Mouse (Mus musculus) left cerebral cortex, adult 2 months (tissue): ENCODE measurements around the gene Flt3. TPM values are rescaled to one million over a fixed set of nuclear protein-coding genes. Genes with fewer than 3 reads are reported as not detected.

Source experiments
- DNase-seq, 2 experiments: peaks; one replicate each; pipeline ENCODE4 v3.0.0; 2021 to 2022; ENCODE audit warnings: low spot score in 2 of 2, mixed read lengths in 1 of 2; ENCODE audit errors: extremely low spot score in 1 of 2
- H3K27ac ChIP-seq: fragments of 200-600 bp; 2 replicates; pipeline ENCODE4 v1.8.1; 2022
- H3K4me3 ChIP-seq: fragments of 200-600 bp; 2 replicates; pipeline ENCODE4 v1.8.1; 2022
- CTCF ChIP-seq: fragments of 200-600 bp; IDR thresholded peaks from 2 replicates; pipeline ENCODE4 v1.8.1; 2022; ENCODE audit warnings: antibody characterized with exemption, mild to moderate bottlenecking, moderate library complexity
- intact Hi-C: fragments of 180-260 bp; cut with DNase I; formaldehyde crosslinking; loops from one replicate; pipeline ENCODE4 v1.15.1; 2025
- total RNA-seq, 2 experiments: library from RNA; stranded (reverse); gene quantifications; 2 replicates each; pipeline ENCODE4 v1.2.3; 2021

Flt3 gene
- total RNA-seq, 2 experiments from 2014 or later, result 7.2 to 8.0 TPM

- no peak for TF ChIP-seq CTCF
- no peak overlapping the region for H3K27ac ChIP-seq
Measured at GRCm38 (mm10) chr5:147432927-147433326, 32.6 kb upstream of the Flt3 start.

GRCm38 (mm10) chr5:147430936-147431839 lies 30.9 kb upstream of the Flt3 start:
- H3K27ac ChIP-seq, result peak overlapping the region; percentile 99
- peak; percentile 67 to 78 for DNase-seq
- H3K4me3 ChIP-seq, result peak overlapping the region; percentile 77
- intact Hi-C loops, result loop anchor here (5.0 kb wide), 2 partner anchors 106 to 431 kb away; partner anchors contain the start of gene Pomp
- TF ChIP-seq CTCF, result no peak

More at GRCm38 (mm10) chr5:147432927-147433326, 32.6 kb upstream of the Flt3 start:
- intact Hi-C loops, result loop anchor here (5.0 kb wide), 2 partner anchors 104 to 429 kb away; partner anchors contain the start of gene Pomp
- H3K4me3 ChIP-seq, result no peak overlapping the region
- DNase-seq, result no peak

GRCm38 (mm10) chr5:147430361-147430935 lies 30.2 kb upstream of the Flt3 start:
- no peak for TF ChIP-seq CTCF
- H3K4me3 ChIP-seq, result peak overlapping the region; percentile 77
- H3K27ac ChIP-seq, result peak overlapping the region; percentile 99
- intact Hi-C loops, result loop anchor here (5.0 kb wide), 2 partner anchors 107 to 432 kb away; partner anchors contain the start of gene Pomp
- peak; percentile 48 to 59 for DNase-seq

GRCm38 (mm10) chr5:147429535-147430305 lies 29.4 kb upstream of the Flt3 start, which contains the start of gene Pan3:
Gene Pan3 (plus strand): TSS chr5:147430161.
- TF ChIP-seq CTCF, result no peak
- intact Hi-C loops, result loop anchor here (5.0 kb wide), 2 partner anchors 108 to 433 kb away; partner anchors contain the start of gene Pomp
- peak within 1 kb of the TSS; percentile 77 for H3K4me3 ChIP-seq
- DNase-seq, result peak; percentile 94 to 98
- peak within 1 kb of the TSS; percentile 99 for H3K27ac ChIP-seq

GRCm38 (mm10) chr5:147426048-147426805 lies 25.9 kb upstream of the Flt3 start:
- TF ChIP-seq CTCF, result no peak
- DNase-seq, result no peak
- intact Hi-C loops, result no loop called here

GRCm38 (mm10) chr5:147423612-147424011 lies 23.3 kb upstream of the Flt3 start:
- peak; percentile 24; the same call in 1 of the 2 replicates for TF ChIP-seq CTCF
- no peak overlapping the region for H3K27ac ChIP-seq
- intact Hi-C loops, result no loop called here
- no peak overlapping the region for H3K4me3 ChIP-seq
- DNase-seq, result no peak

More at GRCm38 (mm10) chr5:147426048-147426805, 25.9 kb upstream of the Flt3 start:
- no peak overlapping the region for H3K4me3 ChIP-seq
- no peak overlapping the region for H3K27ac ChIP-seq

- H3K27ac ChIP-seq, result no peak overlapping the region
- H3K4me3 ChIP-seq, result no peak overlapping the region
- intact Hi-C loops, result no loop called here
- peak; percentile 25 for TF ChIP-seq CTCF
- no peak for DNase-seq
Measured at GRCm38 (mm10) chr5:147418394-147419121, 18.3 kb upstream of the Flt3 start.

- no peak for TF ChIP-seq CTCF
- DNase-seq, result no peak
- Histone ChIP-seq H3K27ac (no peak overlapping the region), H3K4me3 (no peak overlapping the region)
- intact Hi-C loops, result no loop called here
Measured at GRCm38 (mm10) chr5:147417986-147418385, 17.7 kb upstream of the Flt3 start.

GRCm38 (mm10) chr5:147410585-147410984 lies 10.3 kb upstream of the Flt3 start:
- intact Hi-C loops, result no loop called here
- H3K27ac ChIP-seq, result no peak overlapping the region
- TF ChIP-seq CTCF, result no peak
- H3K4me3 ChIP-seq, result no peak overlapping the region
- DNase-seq, result no peak

- H3K27ac ChIP-seq, result no peak overlapping the region
- intact Hi-C loops, result no loop called here
- no peak for DNase-seq
- no peak for TF ChIP-seq CTCF
- no peak overlapping the region for H3K4me3 ChIP-seq
Measured at GRCm38 (mm10) chr5:147408731-147409130, 8.4 kb upstream of the Flt3 start.
